In the genomic region with DNA sequence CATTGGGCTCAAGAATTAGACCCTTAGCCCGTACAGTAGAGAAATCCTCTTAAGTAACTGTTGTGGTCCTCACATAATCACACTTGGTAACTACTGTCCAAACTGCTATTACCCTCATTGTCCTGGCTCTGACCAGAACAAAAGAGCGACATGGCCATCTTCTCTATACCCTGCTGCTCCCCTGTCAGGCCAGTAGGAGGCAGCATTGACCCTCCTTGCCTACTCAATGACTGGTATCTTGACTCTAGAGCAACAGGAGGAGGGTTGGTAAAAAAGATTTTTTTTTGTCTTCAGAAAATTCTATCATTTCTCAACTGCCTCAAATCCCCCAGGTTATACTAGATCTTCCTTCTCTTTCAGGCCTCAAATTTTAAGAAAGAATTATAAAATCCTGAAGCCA, we compare ENCODE assay signal across 9 mouse cellular contexts.
A peak's percentile ranks its signal among the peaks of the same experiment; 100 is the strongest.
DNase-seq lines count a peak whose midpoint lies in the region; ATAC-seq and TF ChIP-seq lines count a peak whose summit lies in the region.
"Had no signal": no experiment of that assay in that cellular context is flagged by ENCODE, and none has a peak within 500 bp of the region (broad histone marks: within the 10 kb centered on the region; RNA-seq: fewer than 3 reads in every experiment).

No protein-coding gene starts in this region.

- no peak overlapping the region for H3K4me3 ChIP-seq in liver, embryonic 11.5 days (ENCODE audit: low read depth, low read length)
- H3K4me3 ChIP-seq in MEL (ENCODE audit: control insufficient read depth in 1 of 2, insufficient read depth in 1 of 2, low read depth in 2 of 2, low read length in 2 of 2): no peak overlapping the region
- no peak overlapping the region for H3K4me3 ChIP-seq in bone marrow macrophage, adult 2 months (ENCODE audit: insufficient read depth, low read length)
- H3K4me3 ChIP-seq in embryonic fibroblast, embryonic 13.5 days (ENCODE audit: insufficient read depth, low read length): no peak overlapping the region
- H3K4me3 ChIP-seq: heart, embryonic 15.5 days; midbrain, embryonic 12.5 days had no signal

- H3K36me3 ChIP-seq in liver, embryonic 11.5 days (ENCODE audit: control insufficient read depth, insufficient read depth, low read length): no peaks in the 10 kb centered on the region
- H3K36me3 ChIP-seq in MEL (ENCODE audit: control insufficient read depth in 1 of 2, insufficient read depth in 2 of 2, low read length in 2 of 2): no peaks in the 10 kb centered on the region
- H3K36me3 ChIP-seq: heart, embryonic 15.5 days; midbrain, embryonic 12.5 days had no signal

- peak; percentile 88 for TF ChIP-seq RAD21 in MEL (IDR thresholded peaks at IDR 0.05; ENCODE audit: low read depth, low read length)

- DNase-seq in liver: peak; percentile 20
- DNase-seq in liver, embryonic 11.5 days (ENCODE audit: low spot score): no peak
- DNase-seq in MEL (ENCODE audit: low read depth, low spot score): peak; percentile 48
- DNase-seq in lung, postnatal 25 days (ENCODE audit: low spot score): peak; percentile 34
- no peak for DNase-seq in layer of hippocampus, adult 8-10 months (ENCODE audit: low spot score in 2 of 2)

- WGBS in liver, embryonic 11.5 days: 40% methylated on average over 2 of the region's 2 CpGs

- TF ChIP-seq EP300 in MEL (IDR thresholded peaks at IDR 0.05; ENCODE audit: low read depth in 1 of 2, low read length in 2 of 2): no peak

- no peaks in the 10 kb centered on the region for H3K9me3 ChIP-seq in liver, embryonic 11.5 days (ENCODE audit: control insufficient read depth, low read length)
- H3K9me3 ChIP-seq in MEL (replicated peaks; ENCODE audit: insufficient read depth, low read length): no peaks in the 10 kb centered on the region
- H3K9me3 ChIP-seq: heart, embryonic 15.5 days; midbrain, embryonic 12.5 days had no signal

- H3K79me2 ChIP-seq in MEL (ENCODE audit: control insufficient read depth, insufficient read depth, low read length, poor library complexity): no peaks in the 10 kb centered on the region

- TF ChIP-seq POLR2A in MEL (IDR thresholded peaks at IDR 0.05; ENCODE audit: control insufficient read depth in 1 of 2, insufficient read depth in 1 of 2, low read depth in 1 of 2, low read length in 2 of 2, poor library complexity in 1 of 2): no peak
- TF ChIP-seq POLR2A in bone marrow macrophage, adult 2 months (IDR thresholded peaks at IDR 0.05; ENCODE audit: borderline replicate concordance, low read depth, low read length): no peak
- no peak for TF ChIP-seq POLR2A in embryonic fibroblast, embryonic 13.5 days (IDR thresholded peaks at IDR 0.05; ENCODE audit: low read depth, low read length)

- TF ChIP-seq CTCF in MEL (IDR thresholded peaks at IDR 0.05 in 2 of 3, conservative IDR thresholded peaks at IDR 0.05 in 1 of 3; ENCODE audit: control insufficient read depth in 1 of 3, insufficient read depth in 1 of 3, low read depth in 2 of 3, low read length in 3 of 3, poor library complexity in 1 of 3, severe bottlenecking in 1 of 3): peak; percentile 81 to 89 (median 81)
- peak; percentile 52 for TF ChIP-seq CTCF in bone marrow macrophage, adult 2 months (IDR thresholded peaks at IDR 0.05; ENCODE audit: low read depth, low read length)
- peak; percentile 62; the same call in 1 of the 2 replicates for TF ChIP-seq CTCF in embryonic fibroblast, embryonic 13.5 days (IDR thresholded peaks at IDR 0.05; ENCODE audit: borderline replicate concordance, insufficient read depth, low read length)

- no peaks in the 10 kb centered on the region for H3K4me1 ChIP-seq in liver, embryonic 11.5 days (replicated peaks; ENCODE audit: control insufficient read depth, insufficient read depth, low read length)
- H3K4me1 ChIP-seq in MEL (ENCODE audit: control insufficient read depth in 1 of 2, insufficient read depth in 2 of 2, low read length in 2 of 2): no peaks in the 10 kb centered on the region
- H3K4me1 ChIP-seq in bone marrow macrophage, adult 2 months (ENCODE audit: control insufficient read depth, insufficient read depth, low read length): no peaks in the 10 kb centered on the region
- H3K4me1 ChIP-seq in embryonic fibroblast, embryonic 13.5 days (ENCODE audit: control insufficient read depth, insufficient read depth, low read length): 0 out of 2 replicates have a peak, but pooled peaks cover 3% of the 10 kb centered on the region
- H3K4me1 ChIP-seq: heart, embryonic 15.5 days; midbrain, embryonic 12.5 days had no signal

- H3K27ac ChIP-seq in liver, embryonic 11.5 days (ENCODE audit: low read depth, low read length): no peak overlapping the region
- H3K27ac ChIP-seq in MEL (ENCODE audit: control insufficient read depth, low read depth, low read length): no peak overlapping the region
- H3K27ac ChIP-seq in bone marrow macrophage, adult 2 months (ENCODE audit: insufficient read depth, low read depth, low read length): no peak overlapping the region
- no peak overlapping the region for H3K27ac ChIP-seq in embryonic fibroblast, embryonic 13.5 days (ENCODE audit: insufficient read depth, low read length)
- H3K27ac ChIP-seq: heart, embryonic 15.5 days; midbrain, embryonic 12.5 days had no signal

- no peak overlapping the region for H3K4me2 ChIP-seq in liver, embryonic 11.5 days
- H3K4me2 ChIP-seq: heart, embryonic 15.5 days; midbrain, embryonic 12.5 days had no signal

- ATAC-seq in liver, embryonic 11.5 days (replicated peaks; ENCODE audit: low FRiP score): no peak

- H3K27me3 ChIP-seq in liver, embryonic 11.5 days (replicated peaks; ENCODE audit: control insufficient read depth, insufficient read depth, low read length): no peaks in the 10 kb centered on the region
- H3K27me3 ChIP-seq in MEL (ENCODE audit: control insufficient read depth in 1 of 2, insufficient read depth in 2 of 2, low read length in 2 of 2): peaks cover 0 to 3% of the 10 kb centered on the region in 2 experiments; a peak in 1 of 4 replicates
- H3K27me3 ChIP-seq: heart, embryonic 15.5 days had no signal

- no peak overlapping the region for H3K9ac ChIP-seq in liver, embryonic 11.5 days (ENCODE audit: low read depth, low read length)
- H3K9ac ChIP-seq in MEL (ENCODE audit: control insufficient read depth, low read depth, low read length, poor library complexity, severe bottlenecking): no peak overlapping the region
- H3K9ac ChIP-seq: heart, embryonic 15.5 days; midbrain, embryonic 12.5 days had no signal

TF ChIP-seq in MEL, 35 proteins besides CTCF, POLR2A, EP300 and RAD21:
- TF ChIP-seq GATA1 (IDR thresholded peaks at IDR 0.05; ENCODE audit: low read depth, low read length) (no peak), TCF12 (IDR thresholded peaks at IDR 0.05; ENCODE audit: low read depth, low read length) (no peak), ZC3H11A (IDR thresholded peaks at IDR 0.05; ENCODE audit: low read depth, low read length) (peak; percentile 78), USF1 (IDR thresholded peaks at IDR 0.05; ENCODE audit: low read depth, low read length) (no peak), SIN3A (IDR thresholded peaks at IDR 0.05; ENCODE audit: low read length) (no peak), ZNF384 (IDR thresholded peaks at IDR 0.05; ENCODE audit: low read depth, low read length) (peak; percentile 51), SMC3 (IDR thresholded peaks at IDR 0.05; ENCODE audit: low read depth, low read length) (peak; percentile 87)
TF ChIP-seq in MEL: peak in this region for 3.

Comparison
In these comparisons a context has a peak if more than half of its experiments do, and no peak if none do; other contexts are left out.
1. DNase-seq: peak in liver (single experiment), MEL (single experiment) and lung, postnatal 25 days (single experiment); none in liver, embryonic 11.5 days (single experiment) and layer of hippocampus, adult 8-10 months (0 of 2).
2. Peak in every context shown above with its lines, with median percentiles within 50 percentile points of each other: CTCF ChIP-seq.